Mouse (Mus musculus): Measurements from ENCODE around the gene Tra2a.

DNA sequence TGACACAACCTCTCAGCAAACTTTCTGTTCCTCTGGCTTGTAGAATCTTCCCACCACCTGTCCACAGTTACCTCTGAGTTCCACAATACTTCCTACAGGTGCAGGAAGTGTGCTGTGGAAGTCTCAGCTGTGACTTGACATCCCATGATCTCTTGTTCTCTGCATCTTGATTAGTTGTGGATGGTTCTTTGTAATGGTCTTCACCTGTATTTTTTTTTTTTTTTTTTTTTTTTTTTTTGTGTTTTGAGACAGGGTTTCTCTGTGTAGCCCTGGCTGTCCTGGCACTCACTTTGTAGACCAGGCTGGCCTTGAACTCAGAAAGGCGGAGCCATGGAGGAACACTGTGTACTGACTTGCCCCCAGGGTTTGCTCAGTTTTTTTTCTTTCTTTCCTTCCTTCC, 22.3 kb downstream of the Tra2a start:
- TF ChIP-seq MAX (IDR thresholded peaks at IDR 0.05; ENCODE audit: low read depth) (no peak), POLR2A (IDR thresholded peaks at IDR 0.05; ENCODE audit: insufficient read length, low read depth) (no peak), SRF (IDR thresholded peaks at IDR 0.05; ENCODE audit: control insufficient read depth, insufficient read length, low read depth) (no peak), POLR2AphosphoS2 (IDR thresholded peaks at IDR 0.05; ENCODE audit: insufficient read length, low read depth) (peak; percentile 42), REST (IDR thresholded peaks at IDR 0.05; ENCODE audit: insufficient read depth, insufficient read length) (no peak), TCF12 (IDR thresholded peaks at IDR 0.05; ENCODE audit: insufficient read depth, poor library complexity, severe bottlenecking) (no peak), E2F4 (IDR thresholded peaks at IDR 0.05; ENCODE audit: insufficient read depth) (no peak), CEBPB (IDR thresholded peaks at IDR 0.05; ENCODE audit: insufficient read depth, poor library complexity, severe bottlenecking) (no peak), TCF3 (IDR thresholded peaks at IDR 0.05; ENCODE audit: insufficient read length, low read depth) (no peak)
